Mouse (Mus musculus): ENCODE data around the gene Gm12248. TPM values are rescaled to one million over a fixed set of nuclear protein-coding genes. Genes with fewer than 3 reads are reported as not detected.
"Not testable (repeated sequence)": the region's sequence is repeated elsewhere in the genome, so short reads cannot be mapped to it uniquely, and the experiment has no call there.

Gm12248 gene
- polyA plus RNA-seq, 1 experiment: 1.3 TPM

DNA sequence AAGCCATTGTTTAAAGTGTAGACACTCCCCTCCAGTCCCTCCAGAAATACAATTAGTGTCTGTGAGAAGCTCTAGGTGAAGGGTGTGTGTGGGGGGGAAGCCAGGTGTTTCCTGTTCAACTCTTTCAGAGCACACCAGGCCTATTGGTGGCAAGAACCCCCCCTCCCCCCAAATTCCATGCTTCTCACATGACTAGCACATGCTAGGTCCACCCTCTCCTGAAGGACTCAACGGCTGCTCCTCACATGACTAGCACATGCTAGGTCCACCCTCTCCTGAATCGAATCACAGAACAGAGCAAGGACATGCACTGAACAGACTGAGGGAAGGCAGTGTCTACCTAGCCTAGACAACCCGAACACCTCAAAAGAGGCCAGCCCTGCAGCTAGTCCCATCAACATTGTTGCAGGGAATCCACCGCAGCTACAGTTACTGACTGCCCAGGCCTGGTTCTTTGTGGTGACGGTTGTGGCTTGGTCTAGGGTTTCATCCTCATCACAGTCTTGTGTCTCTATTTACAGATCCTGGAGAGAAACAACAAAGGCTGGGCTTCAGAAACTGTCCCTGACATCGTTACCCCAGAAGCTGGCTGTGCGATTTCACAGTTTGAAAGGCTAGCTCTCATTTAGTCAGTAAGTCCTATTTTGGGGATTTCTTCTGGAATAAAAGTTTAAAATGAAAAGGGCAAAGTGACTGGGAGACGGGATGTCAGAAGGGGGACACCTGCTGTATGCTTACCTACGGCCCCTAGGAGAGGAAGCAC is 9.8 kb upstream of the Gm12248 start:
- DNase-seq (ENCODE audit: low read depth): no peak

- no peak for DNase-seq (ENCODE audit: low read depth)
Measured at GRCm38 (mm10) chr11:58102146-58102545, 9.2 kb upstream of the Gm12248 start.

DNA sequence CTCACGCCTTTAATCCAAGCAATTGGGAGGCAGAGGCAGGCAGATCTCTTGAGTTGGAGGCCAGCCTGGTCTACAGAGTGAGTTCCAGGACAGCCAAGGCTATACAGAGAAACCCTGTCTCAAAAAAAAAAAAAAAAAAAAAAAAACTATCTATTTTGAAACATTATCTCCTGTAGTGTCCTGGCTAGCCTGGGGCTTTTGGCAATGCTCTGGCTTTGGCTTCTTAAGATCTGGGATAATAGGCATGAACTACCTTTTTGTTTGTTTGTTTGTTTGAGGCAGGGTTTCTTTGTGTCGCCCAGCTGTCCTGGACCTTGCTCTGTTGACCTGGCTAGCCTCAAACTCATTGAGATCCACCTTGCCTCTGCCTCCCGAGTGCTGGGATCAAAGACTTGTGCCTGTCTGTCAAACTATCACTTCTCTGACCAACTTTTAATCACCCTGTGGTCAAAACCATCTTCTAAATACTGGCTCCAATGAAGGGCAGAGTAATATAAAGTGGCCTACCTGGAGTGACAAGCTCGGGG is 8.3 kb upstream of the Gm12248 start:
- DNase-seq (ENCODE audit: low read depth): no peak

DNA sequence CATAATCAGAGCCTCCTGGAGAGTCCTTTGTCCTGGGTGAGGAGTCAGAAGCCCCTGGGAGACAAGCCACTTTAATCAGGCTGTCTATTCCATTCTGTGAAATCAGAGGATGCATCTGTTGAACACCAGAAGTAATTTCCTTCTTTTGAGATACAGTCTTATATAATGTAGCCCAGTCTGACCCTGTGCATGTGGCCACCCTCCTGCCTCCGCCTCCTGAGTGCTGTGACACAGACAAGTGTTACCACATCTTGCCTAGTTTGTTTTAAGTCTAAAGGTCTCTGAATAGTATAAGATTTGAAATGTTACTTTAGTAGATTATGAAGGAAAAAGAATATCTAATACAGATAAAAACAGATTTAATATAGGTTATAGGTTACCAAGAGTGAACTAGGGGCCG is 7.1 kb upstream of the Gm12248 start:
- DNase-seq (ENCODE audit: low read depth): no peak

- DNase-seq (ENCODE audit: low read depth): not testable (repeated sequence)
Measured at GRCm38 (mm10) chr11:58098366-58098720, 5.4 kb upstream of the Gm12248 start.

- DNase-seq (ENCODE audit: low read depth): no peak
Measured at GRCm38 (mm10) chr11:58097621-58098365, 4.9 kb upstream of the Gm12248 start.

GRCm38 (mm10) chr11:58096821-58097620 is 4.1 kb upstream of the Gm12248 start:
- no peak for DNase-seq (ENCODE audit: low read depth)

- no peak for DNase-seq (ENCODE audit: low read depth)
Measured at GRCm38 (mm10) chr11:58096160-58096559, 3.2 kb upstream of the Gm12248 start.

DNA sequence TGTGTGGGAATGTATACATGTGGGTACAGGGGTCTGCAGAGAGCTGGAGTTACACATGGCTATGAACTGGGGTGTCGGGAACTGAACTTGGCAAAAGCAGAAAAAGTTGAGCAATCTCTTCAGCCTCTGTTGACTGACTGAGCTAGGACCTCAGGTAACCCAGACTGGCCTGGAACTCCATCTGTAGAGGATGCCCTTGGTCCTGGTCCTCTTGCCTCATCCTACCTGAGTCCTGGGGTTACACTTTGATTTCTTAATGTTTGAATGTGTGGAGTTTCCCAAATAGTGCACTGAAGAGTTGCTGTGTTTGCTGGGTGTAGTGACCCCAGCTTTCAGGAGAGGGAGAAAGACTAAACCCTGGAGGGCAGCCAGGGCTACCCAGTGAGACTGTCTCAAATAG is 2.6 kb upstream of the Gm12248 start:
- DNase-seq (ENCODE audit: low read depth): no peak

DNA sequence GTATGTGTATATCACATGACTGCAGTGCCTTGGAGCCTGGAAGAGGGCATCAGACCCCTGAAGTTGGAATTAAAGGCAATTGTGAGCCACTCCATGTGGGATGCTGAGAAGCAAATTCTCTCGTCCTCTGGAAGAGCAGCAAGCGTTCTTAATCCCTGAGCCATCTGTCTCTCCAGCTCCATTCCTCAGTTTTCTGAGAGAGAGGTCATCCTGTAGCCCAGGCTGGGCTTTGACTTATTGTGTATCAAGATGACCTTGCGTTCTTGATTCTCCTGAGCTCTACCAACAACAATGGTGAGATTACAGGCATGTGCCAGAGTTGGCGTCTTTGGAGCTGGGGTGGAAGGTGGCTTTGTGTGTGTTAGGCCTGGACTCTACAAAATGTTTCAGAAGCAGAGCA is 1.8 kb upstream of the Gm12248 start:
- DNase-seq (ENCODE audit: low read depth): no peak

- no peak for DNase-seq (ENCODE audit: low read depth)
Measured at GRCm38 (mm10) chr11:58092541-58092940, 393 bp downstream of the Gm12248 start.

- DNase-seq (ENCODE audit: low read depth): no peak
Measured at GRCm38 (mm10) chr11:58081716-58082115, 11.2 kb downstream of the Gm12248 start.

DNA sequence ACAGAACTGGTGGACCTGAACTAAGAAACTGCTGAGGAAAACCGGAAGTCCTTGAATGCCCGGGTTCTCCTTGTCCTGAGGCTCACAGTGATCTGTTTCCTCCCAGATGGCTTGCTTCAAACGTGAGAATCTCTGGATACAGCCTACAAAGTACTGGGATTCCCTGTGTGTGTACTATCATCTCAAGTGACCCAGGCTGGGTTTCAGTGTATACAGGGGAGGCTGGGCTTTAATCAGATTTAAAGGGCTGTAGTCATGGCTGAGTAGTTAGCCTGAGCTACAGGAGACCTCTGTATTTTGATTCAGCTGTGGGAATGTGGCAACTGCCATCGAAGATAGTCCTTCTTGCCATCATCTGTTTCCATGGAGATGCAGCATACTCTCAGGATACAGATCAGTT is 15.7 kb downstream of the Gm12248 start:
- no peak for DNase-seq (ENCODE audit: low read depth)

GRCm38 (mm10) chr11:58072978-58073377 is 20.0 kb downstream of the Gm12248 start:
- no peak for DNase-seq (ENCODE audit: low read depth)

GRCm38 (mm10) chr11:58065025-58065424 is 27.9 kb downstream of the Gm12248 start:
- no peak for DNase-seq (ENCODE audit: low read depth)

- no peak for DNase-seq (ENCODE audit: low read depth)
Measured at GRCm38 (mm10) chr11:58062586-58062985, 30.3 kb downstream of the Gm12248 start.

DNA sequence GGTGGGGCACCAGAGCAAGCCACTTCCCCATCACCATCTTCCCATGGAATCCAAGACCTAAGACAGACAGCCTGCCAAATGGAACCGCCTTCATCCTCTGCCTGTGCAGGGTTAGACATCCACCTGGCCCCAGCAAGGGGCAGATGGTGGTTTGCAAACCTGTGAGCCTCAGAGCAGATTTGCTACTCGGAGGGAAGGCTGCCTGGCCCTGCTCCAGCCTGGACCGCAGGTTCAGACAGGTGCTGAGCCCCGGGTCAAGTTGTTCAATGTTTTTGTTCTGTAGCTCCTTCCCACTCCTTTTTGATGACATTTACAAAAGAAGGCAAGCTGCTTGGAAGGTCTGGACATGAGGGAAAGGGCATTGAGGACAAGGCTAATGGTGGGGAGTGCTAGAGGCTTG is 31.7 kb downstream of the Gm12248 start:
- not testable (repeated sequence) for DNase-seq (ENCODE audit: low read depth)

DNA sequence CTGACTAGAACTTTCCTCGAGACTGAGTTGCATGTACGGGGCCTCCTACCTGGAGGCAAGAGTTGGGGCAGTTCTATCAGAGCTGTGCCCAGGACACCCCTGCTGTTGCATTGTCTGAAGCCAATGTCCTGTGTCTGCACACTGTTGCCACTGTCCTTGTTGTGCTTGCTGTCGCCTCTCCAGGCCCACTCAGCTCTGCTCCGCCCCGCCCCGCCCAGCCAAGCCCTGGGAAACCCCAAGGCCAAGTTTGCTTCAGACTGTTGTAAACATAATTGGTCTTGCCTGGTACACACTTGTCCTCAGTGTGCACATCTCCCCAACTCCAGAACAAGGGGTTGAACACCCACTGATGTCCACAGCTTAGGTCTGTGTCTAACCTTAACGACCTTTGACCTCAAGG is 33.2 kb downstream of the Gm12248 start:
- not testable (repeated sequence) for DNase-seq (ENCODE audit: low read depth)

DNA sequence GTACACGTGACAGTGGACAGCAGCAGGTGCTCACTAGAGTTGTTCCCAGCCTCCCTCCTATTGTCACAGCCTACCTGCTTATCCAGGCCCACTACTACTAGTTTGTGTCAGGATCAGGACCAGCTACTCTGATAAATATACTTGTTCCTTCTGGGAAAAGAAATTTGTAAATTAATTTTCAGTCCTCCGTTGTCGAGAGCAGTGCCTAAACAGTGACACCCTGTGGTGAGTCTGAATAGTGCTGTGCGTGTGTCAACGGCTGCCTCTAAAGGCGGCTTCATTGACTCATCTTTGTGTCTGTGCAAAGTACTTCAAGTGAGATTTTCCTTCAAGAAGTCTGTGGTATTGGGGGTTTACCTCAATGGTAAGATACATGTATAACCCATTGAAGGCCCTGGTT is 35.5 kb downstream of the Gm12248 start:
- no peak for DNase-seq (ENCODE audit: low read depth)

DNA sequence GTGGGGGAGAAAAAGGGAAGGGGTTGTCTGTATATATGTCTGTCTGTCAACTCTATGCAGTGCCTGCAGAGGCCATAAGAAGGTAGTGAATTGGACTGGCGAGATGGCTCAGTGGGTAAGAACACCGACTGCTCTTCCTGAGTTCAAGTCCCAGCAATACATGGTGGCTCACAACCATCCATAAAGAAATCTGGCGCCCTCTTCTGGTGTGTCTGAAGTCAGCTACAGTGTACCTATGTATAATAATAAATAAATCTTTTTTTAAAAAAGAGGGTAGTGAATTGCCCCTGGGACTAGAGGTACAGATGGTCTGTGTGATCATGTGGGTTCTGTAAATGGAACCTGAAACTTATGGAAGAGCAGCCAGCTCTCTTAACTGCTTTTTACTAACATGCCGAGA is 46.5 kb downstream of the Gm12248 start:
- DNase-seq (ENCODE audit: low read depth): no peak

DNA sequence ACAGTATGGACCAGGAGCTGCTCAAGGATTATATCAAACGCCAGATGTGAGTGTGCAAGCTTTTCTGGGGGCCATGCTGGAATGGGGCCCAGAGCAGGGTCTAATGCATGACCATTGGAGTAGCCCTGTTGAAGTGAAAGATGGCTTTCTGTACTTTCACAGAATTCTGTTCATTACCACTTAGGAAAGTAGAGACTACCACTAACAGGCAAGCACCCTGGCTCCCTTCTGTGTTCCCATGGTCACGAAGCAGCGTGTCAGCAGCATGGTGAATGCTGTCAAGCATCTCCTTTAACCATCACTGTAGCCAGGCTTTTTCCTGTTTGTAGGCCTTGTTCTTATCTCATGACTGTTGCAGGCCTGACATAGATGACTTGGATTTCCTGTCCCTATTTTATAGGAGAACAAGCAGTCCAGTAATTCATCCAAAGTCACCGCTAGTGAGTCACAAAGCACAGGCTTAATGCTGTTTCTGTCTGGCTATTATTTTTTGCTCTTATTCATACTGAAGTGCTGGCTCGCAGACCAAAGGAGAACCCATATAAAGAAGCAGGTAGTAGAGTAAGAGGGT is 50.0 kb downstream of the Gm12248 start:
- DNase-seq (ENCODE audit: low read depth): no peak

DNA sequence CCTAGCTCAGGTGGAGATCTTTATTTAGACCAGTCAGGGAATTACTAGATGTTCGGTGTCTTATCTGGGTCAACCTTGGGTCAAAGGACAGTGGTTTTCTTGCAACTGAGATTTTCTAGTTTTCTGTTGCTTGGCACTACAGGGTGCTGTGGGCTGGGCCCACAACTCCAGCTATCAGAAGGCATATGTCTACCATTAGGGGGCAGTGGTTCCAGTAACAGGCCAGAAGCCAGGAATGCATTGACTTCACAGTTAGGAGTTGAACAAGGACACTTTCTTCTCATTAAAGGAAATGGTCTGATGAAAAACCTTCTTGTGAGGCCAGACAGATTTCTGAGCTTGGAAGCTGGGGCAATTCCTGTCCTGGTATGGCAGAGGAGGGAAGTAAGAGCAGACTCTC is 53.9 kb downstream of the Gm12248 start:
- DNase-seq (ENCODE audit: low read depth): no peak

Data from gonadal fat pad, adult 2 months (tissue).